Mouse (Mus musculus) adrenal gland, postnatal 14 days (tissue): ENCODE measurements at regions not wholly inside any gene's neighbourhood (a gene's known extent, or its start where the extent isn't known, plus 50 kb on each side); places are given as distances from the start of the nearest gene placed in this dataset.

Experiments
- DNase-seq: peaks from one replicate; pipeline ENCODE4 v3.0.0; 2021; ENCODE audit warnings: mixed read lengths

GRCm38 (mm10) chr12:107307094-107307740 lies 181.2 kb upstream of the 3110018I06Rik start:
- DNase-seq: no peak

GRCm38 (mm10) chr12:107315446-107315845 lies 173.0 kb upstream of the 3110018I06Rik start:
- no peak for DNase-seq

- peak; percentile 7 for DNase-seq
Observed at GRCm38 (mm10) chr12:107322861-107323260, 165.6 kb upstream of the 3110018I06Rik start.

- DNase-seq: no peak
Observed at GRCm38 (mm10) chr12:107326101-107326500, 162.3 kb upstream of the 3110018I06Rik start.

GRCm38 (mm10) chr12:107327107-107327770 lies 161.2 kb upstream of the 3110018I06Rik start:
- no peak for DNase-seq

- DNase-seq: no peak
Observed at GRCm38 (mm10) chr12:107328986-107329385, 159.4 kb upstream of the 3110018I06Rik start.

- DNase-seq: no peak
Observed at GRCm38 (mm10) chr12:107334366-107334765, 154.1 kb upstream of the 3110018I06Rik start.

GRCm38 (mm10) chr12:107335106-107335505 lies 153.3 kb upstream of the 3110018I06Rik start:
- DNase-seq: no peak

- no peak for DNase-seq
Observed at GRCm38 (mm10) chr12:107338758-107339157, 149.7 kb upstream of the 3110018I06Rik start.

- DNase-seq: no peak
Observed at GRCm38 (mm10) chr12:107356211-107356610, 132.2 kb upstream of the 3110018I06Rik start.

- DNase-seq: no peak
Observed at GRCm38 (mm10) chr12:107356974-107357373, 131.5 kb upstream of the 3110018I06Rik start.

GRCm38 (mm10) chr12:107360511-107360910 lies 127.9 kb upstream of the 3110018I06Rik start:
- DNase-seq: no peak

- DNase-seq: no peak
Observed at GRCm38 (mm10) chr12:107361606-107362005, 126.8 kb upstream of the 3110018I06Rik start.

- no peak for DNase-seq
Observed at GRCm38 (mm10) chr12:107362120-107362519, 126.3 kb upstream of the 3110018I06Rik start.

GRCm38 (mm10) chr12:107372254-107372653 lies 116.2 kb upstream of the 3110018I06Rik start:
- no peak for DNase-seq

- no peak for DNase-seq
Observed at GRCm38 (mm10) chr12:107392050-107392795, 96.2 kb upstream of the 3110018I06Rik start.

GRCm38 (mm10) chr12:107394467-107394866 lies 94.0 kb upstream of the 3110018I06Rik start:
- DNase-seq: no peak

- DNase-seq: no peak
Observed at GRCm38 (mm10) chr12:107404821-107405220, 83.6 kb upstream of the 3110018I06Rik start.

GRCm38 (mm10) chr12:107423923-107424322 lies 64.5 kb upstream of the 3110018I06Rik start:
- no peak for DNase-seq

- DNase-seq: peak; percentile 8
Observed at GRCm38 (mm10) chr12:107438506-107438905, 49.9 kb upstream of the 3110018I06Rik start.
